In genomic region chr14:69100866-69101265, GRCm38 (mm10) we compare ENCODE assay signal across 23 mouse cellular contexts.
"Had no signal": no experiment of that assay in that cellular context is flagged by ENCODE, and none has a peak within 500 bp of the region (broad histone marks: within the 10 kb centered on the region; RNA-seq: fewer than 3 reads in every experiment).

No protein-coding gene starts in this region.

- ATAC-seq: liver, postnatal 0 days; lung, postnatal 0 days; midbrain, embryonic 13.5 days; midbrain, embryonic 15.5 days had no signal

- H3K27ac ChIP-seq: liver, embryonic 15.5 days; lung, embryonic 15.5 days; macrophage; midbrain, embryonic 13.5 days; midbrain, embryonic 15.5 days; neural tube, embryonic 13.5 days; neural tube, embryonic 15.5 days had no signal

- H3K9me3 ChIP-seq: liver, embryonic 15.5 days; lung, embryonic 15.5 days; midbrain, embryonic 13.5 days; midbrain, embryonic 15.5 days; neural tube, embryonic 13.5 days; neural tube, embryonic 15.5 days had no signal

- DNase-seq: liver, postnatal 0 days; lung, adult 2 months; lung, postnatal 14 days; lung, postnatal 36 days; retina, postnatal 1 day; right cerebral cortex, adult 18-20 months; right cerebral cortex, postnatal 25 days; right cerebral cortex, postnatal 4 days; spleen, adult 18-20 months; thymus, adult 18-20 months; thymus, postnatal 14 days; thymus, postnatal 36 days had no signal

- H3K9ac ChIP-seq: liver, embryonic 15.5 days; liver, postnatal 0 days; lung, embryonic 15.5 days; midbrain, embryonic 13.5 days; midbrain, embryonic 15.5 days; neural tube, embryonic 13.5 days; neural tube, embryonic 15.5 days had no signal

- H3K4me3 ChIP-seq: liver, embryonic 15.5 days; lung, embryonic 15.5 days; megakaryocyte, embryonic 14.5 days; midbrain, embryonic 13.5 days; midbrain, embryonic 15.5 days; myocyte; neural tube, embryonic 13.5 days; neural tube, embryonic 15.5 days had no signal

- H3K27me3 ChIP-seq: liver, embryonic 15.5 days; lung, embryonic 15.5 days; megakaryocyte, embryonic 14.5 days; midbrain, embryonic 13.5 days; midbrain, embryonic 15.5 days; neural tube, embryonic 13.5 days; neural tube, embryonic 15.5 days had no signal

- H3K4me2 ChIP-seq: liver, embryonic 15.5 days; lung, embryonic 15.5 days; midbrain, embryonic 11.5 days; midbrain, embryonic 13.5 days; midbrain, embryonic 15.5 days; neural tube, embryonic 13.5 days; neural tube, embryonic 15.5 days had no signal

- H3K36me3 ChIP-seq: liver, embryonic 15.5 days; lung, embryonic 15.5 days; midbrain, embryonic 13.5 days; midbrain, embryonic 15.5 days; neural tube, embryonic 13.5 days; neural tube, embryonic 15.5 days had no signal

- H3K4me1 ChIP-seq: liver, embryonic 15.5 days; lung, embryonic 15.5 days; megakaryocyte, embryonic 14.5 days; midbrain, embryonic 13.5 days; midbrain, embryonic 15.5 days; neural tube, embryonic 13.5 days; neural tube, embryonic 15.5 days had no signal
